ENCODE assay signal across 1 mouse cellular context in the genomic region with DNA sequence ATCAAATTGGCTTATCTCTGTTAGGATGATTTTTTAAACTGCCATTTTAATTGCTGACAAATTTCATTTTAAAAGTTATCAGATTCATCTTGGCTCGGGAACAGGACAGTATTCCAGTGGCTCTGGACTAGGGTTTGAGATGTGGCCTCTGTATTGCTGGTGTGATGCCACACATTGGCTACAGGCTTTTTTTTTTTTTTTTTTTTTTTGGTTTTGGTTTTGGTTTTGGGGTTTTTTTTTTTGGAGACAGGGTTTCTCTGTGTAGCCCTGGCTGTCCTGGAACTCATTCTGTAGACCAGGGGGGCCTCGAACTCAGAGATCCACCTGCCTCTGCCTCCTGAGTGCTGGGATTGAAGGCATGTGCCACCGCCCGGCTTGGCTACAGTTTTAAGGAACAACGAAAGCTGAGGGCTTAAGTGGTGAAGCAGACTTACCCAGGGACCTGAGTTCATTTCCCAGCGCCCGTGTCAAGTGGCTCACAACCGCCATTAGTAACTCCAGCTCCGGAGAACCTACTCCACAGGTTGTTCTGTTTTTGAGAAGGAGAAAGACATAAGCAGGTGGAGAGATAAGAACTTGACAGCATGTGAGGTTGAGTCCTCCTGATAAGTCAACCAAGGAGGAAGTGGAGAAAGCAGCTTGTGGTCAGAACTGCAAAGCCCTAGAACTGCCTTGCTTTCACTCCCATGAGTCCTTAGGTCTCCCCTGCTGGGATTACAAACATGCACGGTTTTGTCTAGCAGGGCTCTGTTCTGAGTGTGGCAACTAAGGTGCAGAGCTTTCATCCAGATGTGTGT.
TF ChIP-seq lines count a peak whose summit lies in the region.

No protein-coding gene starts in this region.

TF ChIP-seq in MEL, 35 proteins besides CTCF, POLR2A, EP300 and RAD21 (continued from another document):
- TF ChIP-seq MYC (IDR thresholded peaks at IDR 0.05; ENCODE audit: low read depth, low read length): peak; percentile 91
- TF ChIP-seq MYB (IDR thresholded peaks at IDR 0.05; ENCODE audit: low read depth, low read length): 0 out of 2 replicates have a peak, but pooled peaks have one; percentile 47
- no peak for TF ChIP-seq USF2 (IDR thresholded peaks at IDR 0.05; ENCODE audit: borderline replicate concordance in 1 of 2, insufficient read depth in 1 of 2, low read depth in 1 of 2, low read length in 2 of 2)
- peak; percentile 58 for TF ChIP-seq HCFC1 (IDR thresholded peaks at IDR 0.05; ENCODE audit: low read depth, low read length)
- TF ChIP-seq MAFK (IDR thresholded peaks at IDR 0.05; ENCODE audit: borderline replicate concordance, low read depth, low read length): peak; percentile 56; the same call in 1 of the 2 replicates
- no peak for TF ChIP-seq ZC3H11A (IDR thresholded peaks at IDR 0.05; ENCODE audit: low read depth, low read length)
- peak; percentile 66; the same call in 1 of the 2 replicates for TF ChIP-seq ELF1 (IDR thresholded peaks at IDR 0.05; ENCODE audit: low read depth, low read length)
- TF ChIP-seq POLR2AphosphoS2 (IDR thresholded peaks at IDR 0.05; ENCODE audit: low read length): no peak
